Mouse (Mus musculus) lung, postnatal 36 days (tissue): ENCODE results near the gene Strn4.

Experiments
- DNase-seq: peaks from one replicate; pipeline ENCODE4 v3.0.0; 2022; ENCODE audit warnings: mixed read lengths

Gene Strn4

GRCm38 (mm10) chr7:16810920-16811648, 4.6 kb upstream of the Strn4 start:
- no peak for DNase-seq

- DNase-seq, result no peak
Observed at GRCm38 (mm10) chr7:16811649-16812070, 4.0 kb upstream of the Strn4 start.

- no peak for DNase-seq
Observed at GRCm38 (mm10) chr7:16812505-16812904, 3.2 kb upstream of the Strn4 start.

- peak; percentile 81 for DNase-seq
Observed at GRCm38 (mm10) chr7:16816078-16816474, 387 bp downstream of the Strn4 start.

GRCm38 (mm10) chr7:16816475-16817122, 910 bp downstream of the Strn4 start, which contains the start of gene Fkrp:
Gene Fkrp (minus strand): TSS chr7:16816732.
- no peak for DNase-seq

- DNase-seq, result no peak
Observed at GRCm38 (mm10) chr7:16817693-16818092, 2.0 kb downstream of the Strn4 start.

- no peak for DNase-seq
Observed at GRCm38 (mm10) chr7:16819794-16820193, 4.1 kb downstream of the Strn4 start.

- DNase-seq, result no peak
Observed at GRCm38 (mm10) chr7:16820271-16820763, 4.6 kb downstream of the Strn4 start.

- DNase-seq, result no peak
Observed at GRCm38 (mm10) chr7:16821091-16821490, 5.4 kb downstream of the Strn4 start.

GRCm38 (mm10) chr7:16821669-16822101, 6.0 kb downstream of the Strn4 start:
- no peak for DNase-seq

GRCm38 (mm10) chr7:16823734-16824133, 8.0 kb downstream of the Strn4 start:
- no peak for DNase-seq

- peak; percentile 81 for DNase-seq
Observed at GRCm38 (mm10) chr7:16825785-16826184, 10.1 kb downstream of the Strn4 start.

- no peak for DNase-seq
Observed at GRCm38 (mm10) chr7:16826571-16826970, 10.9 kb downstream of the Strn4 start.

- no peak for DNase-seq
Observed at GRCm38 (mm10) chr7:16827274-16827673, 11.6 kb downstream of the Strn4 start.

- no peak for DNase-seq
Observed at GRCm38 (mm10) chr7:16830449-16830848, 14.8 kb downstream of the Strn4 start.

- no peak for DNase-seq
Observed at GRCm38 (mm10) chr7:16837916-16838803, 22.5 kb downstream of the Strn4 start.

GRCm38 (mm10) chr7:16838804-16839426, 23.2 kb downstream of the Strn4 start:
- no peak for DNase-seq

GRCm38 (mm10) chr7:16839427-16840108, 23.9 kb downstream of the Strn4 start:
- DNase-seq, result no peak

- no peak for DNase-seq
Observed at GRCm38 (mm10) chr7:16840109-16840491, 24.4 kb downstream of the Strn4 start.

- DNase-seq, result no peak
Observed at GRCm38 (mm10) chr7:16841078-16841477, 25.4 kb downstream of the Strn4 start.

GRCm38 (mm10) chr7:16841561-16842560, 26.2 kb downstream of the Strn4 start:
- DNase-seq, result peak; percentile 60
